19 mouse cellular contexts compared by ENCODE assay signal in the genomic region with DNA sequence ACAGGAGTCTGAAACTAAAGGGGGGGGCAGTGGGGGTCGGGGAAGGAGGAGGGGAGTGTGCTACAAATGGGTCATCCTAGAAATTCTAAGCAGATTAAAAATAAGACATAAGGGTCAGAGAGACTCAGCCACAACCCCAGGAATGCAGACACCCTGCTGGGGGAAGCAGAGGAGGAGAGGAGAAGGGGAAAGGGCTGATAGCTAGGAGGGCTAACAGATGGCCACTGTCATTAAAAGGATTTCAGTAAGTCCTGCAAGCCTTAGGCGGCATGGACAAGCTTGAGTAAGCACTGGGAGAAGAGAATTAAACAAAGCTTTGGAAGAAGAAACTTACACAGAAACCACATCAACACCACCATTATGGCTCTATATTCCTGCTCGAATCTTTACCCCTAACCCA.
"Had no signal": no experiment of that assay in that cellular context is flagged by ENCODE, and none has a peak within 500 bp of the region (broad histone marks: within the 10 kb centered on the region; RNA-seq: fewer than 3 reads in every experiment).

No protein-coding gene starts in this region.

- H3K36me3 ChIP-seq: intestine, embryonic 15.5 days; liver, embryonic 13.5 days; midbrain, embryonic 13.5 days; stomach, embryonic 15.5 days had no signal

- H3K4me2 ChIP-seq: intestine, embryonic 15.5 days; limb, embryonic 13.5 days; liver, embryonic 13.5 days; midbrain, embryonic 13.5 days; stomach, embryonic 15.5 days had no signal

- ATAC-seq: intestine, embryonic 15.5 days; midbrain, embryonic 13.5 days had no signal

- H3K9ac ChIP-seq: intestine, embryonic 15.5 days; limb, embryonic 13.5 days; liver, embryonic 13.5 days; midbrain, embryonic 13.5 days; stomach, embryonic 15.5 days had no signal

- H3K27ac ChIP-seq: intestine, embryonic 15.5 days; limb, embryonic 10.5 days; limb, embryonic 13.5 days; liver, embryonic 13.5 days; midbrain, embryonic 13.5 days; stomach, embryonic 15.5 days had no signal

- H3K9me3 ChIP-seq: intestine, embryonic 15.5 days; limb, embryonic 10.5 days; limb, embryonic 13.5 days; liver, embryonic 13.5 days; midbrain, embryonic 13.5 days; stomach, embryonic 15.5 days had no signal

- DNase-seq: kidney, adult 11 months; kidney, adult 8-10 months; kidney, postnatal 10 days; liver; liver, embryonic 13.5 days; lung, adult 2 months; lung, postnatal 14 days; lung, postnatal 4 days; right cerebral cortex, adult 18-20 months; right cerebral cortex, postnatal 14 days; right cerebral cortex, postnatal 4 days; thymus, adult 2 months; thymus, postnatal 14 days; thymus, postnatal 4 days had no signal

- H3K4me1 ChIP-seq: liver, embryonic 13.5 days had no signal

- H3K4me3 ChIP-seq: intestine, embryonic 15.5 days; limb, embryonic 10.5 days; limb, embryonic 13.5 days; liver, embryonic 13.5 days; midbrain, embryonic 13.5 days; stomach, embryonic 15.5 days had no signal

- H3K27me3 ChIP-seq: intestine, embryonic 15.5 days; limb, embryonic 13.5 days; liver, embryonic 13.5 days; midbrain, embryonic 13.5 days; stomach, embryonic 15.5 days had no signal
